Mouse (Mus musculus) forebrain, postnatal 0 days (tissue): ENCODE measurements around the gene Cars. TPM values are rescaled to one million over a fixed set of nuclear protein-coding genes. Genes with fewer than 3 reads are reported as not detected.
"Not testable (repeated sequence)": the region's sequence is repeated elsewhere in the genome, so short reads cannot be mapped to it uniquely, and the experiment has no call there.

Experiments
- ATAC-seq: fragments of 200-750 bp; cut with Nextera tagmentation; 2 replicates; pipeline ENCODE4 v1.8.0; 2017; ENCODE audit warnings: mild to moderate bottlenecking, moderate library complexity
- DNase-seq: peaks from one replicate; pipeline ENCODE4 v3.0.0-alpha.2; 2015
- H3K27ac ChIP-seq: fragments of 300-500 bp; sonication (generic); 2 replicates; pipeline ENCODE4 v1.5.1; 2014; ENCODE audit warnings: low read depth, mild to moderate bottlenecking, antibody characterized with exemption, low read length, moderate library complexity, mixed read lengths
- H3K27me3 ChIP-seq: fragments of 300-500 bp; sonication (generic); 2 replicates; pipeline ENCODE4 v1.6.1; 2014; ENCODE audit warnings: mild to moderate bottlenecking, low read length, mixed read lengths; ENCODE audit not compliant: insufficient read depth
- H3K36me3 ChIP-seq: fragments of 300-500 bp; sonication (generic); 2 replicates; pipeline ENCODE4 v1.6.1; 2014; ENCODE audit warnings: mild to moderate bottlenecking, moderate library complexity; ENCODE audit not compliant: insufficient read depth
- H3K4me1 ChIP-seq: fragments of 300-500 bp; sonication (generic); 2 replicates; pipeline ENCODE4 v1.6.1; 2014; ENCODE audit warnings: antibody characterized with exemption; ENCODE audit not compliant: insufficient read depth
- H3K4me2 ChIP-seq: fragments of 300-500 bp; sonication (generic); 2 replicates; pipeline ENCODE4 v1.6.1; 2014; ENCODE audit warnings: low read depth, mild to moderate bottlenecking, moderate library complexity
- H3K4me3 ChIP-seq: fragments of 300-500 bp; sonication (generic); 2 replicates; pipeline ENCODE4 v1.5.1; 2014; ENCODE audit warnings: low read depth, low read length, mixed read lengths
- H3K9ac ChIP-seq: fragments of 300-500 bp; sonication (generic); 2 replicates; pipeline ENCODE4 v1.6.1; 2014; ENCODE audit warnings: mild to moderate bottlenecking
- H3K9me3 ChIP-seq: fragments of 300-500 bp; sonication (generic); 2 replicates; pipeline ENCODE4 v1.6.1; 2016; ENCODE audit warnings: low read length
- CTCF ChIP-seq: sonication (generic); IDR thresholded peaks from 2 replicates; pipeline ENCODE4 v1.5.1; 2016; ENCODE audit warnings: antibody characterized with exemption, control low read depth, low read depth
- WGBS: fragments of 180-500 bp; shearing (Covaris S2); extraction: QIAGEN DNeasy Blood & Tissue Kit; methylation state at CpG from one replicate; pipeline ENCODE4 v1.1.7; 2014; 5-methylcytosine and 5-hydroxymethylcytosine counted together
- polyA plus RNA-seq: library from polyadenylated mRNA; unstranded; fragments of >200 nt; fragmentation: Nextera tagmentation; extraction: Ambion mirVana; gene quantifications from 2 replicates; pipeline ENCODE4 v1.2.1, GENCODE M21; 2015
- total RNA-seq: library from RNA; depleted of rRNA; stranded (reverse); fragments of >200 nt; gene quantifications from 2 replicates; pipeline ENCODE4 v1.2.3, GENCODE M21; 2014; rRNA removed

Cars gene
- total RNA-seq, result 51.5 and 68.1 TPM in 2 replicates
- polyA plus RNA-seq, result 58.2 and 74.9 TPM in 2 replicates

GRCm38 (mm10) chr7:143599428-143600230 is at the start of gene Cars:
TSS of gene Cars (minus strand) at chr7:143600090.
- Histone ChIP-seq H3K9me3 (no peaks in the 10 kb centered on the region), H3K36me3 (peaks cover 7% of the 10 kb centered on the region; the same call in 1 of the 2 replicates), H3K4me2 (peak within 1 kb of the TSS; percentile 78), H3K9ac (peak within 1 kb of the TSS; percentile 93), H3K4me3 (peak within 1 kb of the TSS; percentile 94), H3K27me3 (no peaks in the 10 kb centered on the region), H3K4me1 (peaks cover 6% of the 10 kb centered on the region; the same call in 1 of the 2 replicates), H3K27ac (peak within 1 kb of the TSS; percentile 74)
- WGBS, result 2% methylated on average over 35 of the region's 35 CpGs
- DNase-seq, result peak; percentile 95
- ATAC-seq, result peak; percentile 99
- TF ChIP-seq CTCF, result no peak

- Histone ChIP-seq H3K9ac (peak within 1 kb of the TSS; percentile 69), H3K9me3 (no peaks in the 10 kb centered on the region), H3K4me1 (no peaks in the 10 kb centered on the region), H3K4me2 (peak within 1 kb of the TSS; percentile 91), H3K27ac (no peak within 1 kb of the TSS), H3K27me3 (no peaks in the 10 kb centered on the region), H3K4me3 (peak within 1 kb of the TSS; percentile 65), H3K36me3 (no peaks in the 10 kb centered on the region)
- WGBS, result 3% methylated on average over 39 of the region's 39 CpGs
- TF ChIP-seq CTCF, result peak; percentile 23; the same call in 1 of the 2 replicates
- peak; percentile 100 for ATAC-seq
- DNase-seq, result peak; percentile 87
These were observed 49.3 kb upstream of the Cars start, which contains the start of gene Tnfrsf22 for GRCm38 (mm10) chr7:143649034-143649768. TSS of gene Tnfrsf22 (minus strand) at chr7:143649661.

- H3K4me3 ChIP-seq, H3K9me3 ChIP-seq, H3K27ac ChIP-seq, DNase-seq, H3K36me3 ChIP-seq, H3K4me2 ChIP-seq, H3K9ac ChIP-seq, ATAC-seq, H3K4me1 ChIP-seq, H3K27me3 ChIP-seq: not testable (repeated sequence)
- WGBS, result 91% methylated on average over 2 of the region's 2 CpGs
These were observed 44.1 kb upstream of the Cars start for GRCm38 (mm10) chr7:143643949-143644348.

- Histone ChIP-seq H3K4me1 (no peaks in the 10 kb centered on the region), H3K27me3 (no peaks in the 10 kb centered on the region), H3K4me2 (no peak overlapping the region), H3K9ac (no peak overlapping the region), H3K4me3 (no peak overlapping the region), H3K27ac (no peak overlapping the region), H3K36me3 (no peaks in the 10 kb centered on the region), H3K9me3 (no peaks in the 10 kb centered on the region)
- no peak for TF ChIP-seq CTCF
- ATAC-seq (no peak), DNase-seq (no peak)
- 100% methylated on average over 1 of the region's 1 CpGs for WGBS
These were observed 36.8 kb upstream of the Cars start for GRCm38 (mm10) chr7:143636674-143637073.

- Histone ChIP-seq H3K4me1 (no peaks in the 10 kb centered on the region), H3K27ac (no peak overlapping the region), H3K9me3 (no peaks in the 10 kb centered on the region), H3K9ac (no peak overlapping the region), H3K27me3 (no peaks in the 10 kb centered on the region), H3K4me2 (no peak overlapping the region), H3K36me3 (no peaks in the 10 kb centered on the region), H3K4me3 (no peak overlapping the region)
- DNase-seq, result no peak
- TF ChIP-seq CTCF, result no peak
- WGBS, result 78% methylated on average over 2 of the region's 2 CpGs
- ATAC-seq, result no peak
These were observed 31.6 kb upstream of the Cars start for GRCm38 (mm10) chr7:143631503-143631902.

- no peak for ATAC-seq
These were observed 29.6 kb upstream of the Cars start for GRCm38 (mm10) chr7:143629501-143629900.

GRCm38 (mm10) chr7:143628540-143628939 is 28.6 kb upstream of the Cars start, which contains the start of gene Tnfrsf26:
TSS of gene Tnfrsf26 (minus strand) at chr7:143628722.
- no peak within 1 kb of the TSS for H3K27ac ChIP-seq
- no peak for TF ChIP-seq CTCF
- no peak within 1 kb of the TSS for H3K9ac ChIP-seq
- H3K4me3 ChIP-seq, result no peak within 1 kb of the TSS
- WGBS, result 96% methylated on average over 1 of the region's 1 CpGs
- ATAC-seq (no peak), DNase-seq (no peak)
- no peaks in the 10 kb centered on the region for H3K4me1 ChIP-seq
- no peaks in the 10 kb centered on the region for H3K36me3 ChIP-seq
- no peak within 1 kb of the TSS for H3K4me2 ChIP-seq
- H3K9me3 ChIP-seq, result no peaks in the 10 kb centered on the region
- no peaks in the 10 kb centered on the region for H3K27me3 ChIP-seq

More at GRCm38 (mm10) chr7:143629501-143629900, 29.6 kb upstream of the Cars start:
- Histone ChIP-seq H3K27me3 (no peaks in the 10 kb centered on the region), H3K4me1 (no peaks in the 10 kb centered on the region), H3K4me3 (no peak overlapping the region), H3K9ac (no peak overlapping the region), H3K27ac (no peak overlapping the region), H3K36me3 (no peaks in the 10 kb centered on the region), H3K9me3 (no peaks in the 10 kb centered on the region), H3K4me2 (no peak overlapping the region)
- 73% methylated on average over 1 of the region's 1 CpGs for WGBS
- no peak for TF ChIP-seq CTCF
- no peak for DNase-seq
